Mouse (Mus musculus) T-cell, adult 2 months (primary cell): Measurements from ENCODE around the gene D130040H23Rik.
"Not testable (repeated sequence)": the region's sequence is repeated elsewhere in the genome, so short reads cannot be mapped to it uniquely, and the experiment has no call there.

Experiments used
- DNase-seq: peaks from one replicate; pipeline ENCODE4 v3.0.0; 2022; ENCODE audit warnings: low spot score

D130040H23Rik gene

GRCm38 (mm10) chr8:69270386-69271202 lies at the start of gene D130040H23Rik:
TSS of gene D130040H23Rik (plus strand) at chr8:69271080.
- peak; percentile 79 for DNase-seq

- DNase-seq = no peak
Observed at GRCm38 (mm10) chr8:69242541-69242940, 28.3 kb upstream of the D130040H23Rik start.

- DNase-seq = no peak
Observed at GRCm38 (mm10) chr8:69268525-69268924, 2.4 kb upstream of the D130040H23Rik start.

- DNase-seq = no peak
Observed at GRCm38 (mm10) chr8:69271203-69271554, 299 bp downstream of the D130040H23Rik start.

GRCm38 (mm10) chr8:69272435-69272834 lies 1.6 kb downstream of the D130040H23Rik start:
- no peak for DNase-seq

- DNase-seq = no peak
Observed at GRCm38 (mm10) chr8:69324771-69325170, 53.9 kb downstream of the D130040H23Rik start.

GRCm38 (mm10) chr8:69328301-69329288 lies 57.7 kb downstream of the D130040H23Rik start:
- DNase-seq = peak; percentile 67

GRCm38 (mm10) chr8:69329289-69329688 lies 58.4 kb downstream of the D130040H23Rik start:
- DNase-seq = not testable (repeated sequence)
